Mouse (Mus musculus) MEL (cell line): ENCODE data around the gene Mef2d. TPM values are rescaled to one million over a fixed set of nuclear protein-coding genes. Genes with fewer than 3 reads are reported as not detected.

Experiments
- DNase-seq: peaks from one replicate; pipeline ENCODE4 v3.0.0; 2011; ENCODE audit warnings: low read depth, low spot score
- H3K27ac ChIP-seq: 2 replicates; pipeline ENCODE4 v1.5.1; 2012; ENCODE audit warnings: low read depth, mild to moderate bottlenecking, control low read depth, low read length, moderate library complexity; ENCODE audit not compliant: control insufficient read depth
- H3K27me3 ChIP-seq, 2 experiments: fragments of 150-350 bp in 1 of 2; sonication (generic) in 1 of 2; 2 replicates each; pipeline ENCODE4 v1.6.1; 2012; ENCODE audit warnings: low read length in 2 of 2, mild to moderate bottlenecking in 2 of 2, improper control_type of control experiment in 1 of 2, moderate library complexity in 1 of 2; ENCODE audit not compliant: insufficient read depth in 2 of 2, control insufficient read depth in 1 of 2
- H3K36me3 ChIP-seq, 2 experiments: 2 replicates each; pipeline ENCODE4 v1.6.1; 2012 to 2014; ENCODE audit warnings: low read length in 2 of 2, improper control_type of control experiment in 1 of 2, inconsistent platforms in 1 of 2, mild to moderate bottlenecking in 1 of 2; ENCODE audit not compliant: insufficient read depth in 2 of 2, control insufficient read depth in 1 of 2
- H3K4me1 ChIP-seq, 2 experiments: fragments of 150-350 bp in 1 of 2; sonication (generic) in 1 of 2; 2 replicates each; pipeline ENCODE4 v1.6.1; 2012; ENCODE audit warnings: low read length in 2 of 2, improper control_type of control experiment in 1 of 2, mild to moderate bottlenecking in 1 of 2; ENCODE audit not compliant: insufficient read depth in 2 of 2, control insufficient read depth in 1 of 2
- H3K4me3 ChIP-seq, 2 experiments: fragments of 150-350 bp in 1 of 2; sonication (generic) in 1 of 2; 2 replicates each; pipeline ENCODE4 v1.5.1; 2012; ENCODE audit warnings: low read depth in 2 of 2, low read length in 2 of 2, mild to moderate bottlenecking in 2 of 2, moderate library complexity in 2 of 2, control low read depth in 1 of 2, improper control_type of control experiment in 1 of 2; ENCODE audit not compliant: control insufficient read depth in 1 of 2, insufficient read depth in 1 of 2
- H3K79me2 ChIP-seq: 2 replicates; pipeline ENCODE4 v1.6.1; 2012; ENCODE audit warnings: mild to moderate bottlenecking, low read length, moderate library complexity; ENCODE audit not compliant: control insufficient read depth, poor library complexity, insufficient read depth
- H3K9ac ChIP-seq: 2 replicates; pipeline ENCODE4 v1.6.1; 2012; ENCODE audit warnings: low read depth, mild to moderate bottlenecking, control low read depth, low read length, moderate library complexity; ENCODE audit not compliant: control insufficient read depth, poor library complexity, severe bottlenecking
- H3K9me3 ChIP-seq: fragments of 150-350 bp; sonication (generic); replicated peaks from 2 replicates; pipeline ENCODE4 v1.6.1; 2012; ENCODE audit warnings: mild to moderate bottlenecking, low read length, improper control_type of control experiment, moderate library complexity; ENCODE audit not compliant: insufficient read depth
- CHD1 ChIP-seq: IDR thresholded peaks from 2 replicates; pipeline ENCODE4 v1.6.1; 2012; ENCODE audit warnings: low read depth, mild to moderate bottlenecking, inconsistent platforms, low read length, improper control_type of control experiment
- CTCF ChIP-seq, 3 experiments: IDR thresholded peaks in 2 of 3; conservative IDR thresholded peaks in 1 of 3; 2 replicates each; pipeline ENCODE4 v1.5.1; 2011 to 2012; ENCODE audit warnings: low read length in 3 of 3, low read depth in 2 of 3, mild to moderate bottlenecking in 2 of 3, improper control_type of control experiment in 1 of 3, inconsistent platforms in 1 of 3, mixed read lengths in 1 of 3, moderate library complexity in 1 of 3; ENCODE audit not compliant: control insufficient read depth in 1 of 3, insufficient read depth in 1 of 3, poor library complexity in 1 of 3, severe bottlenecking in 1 of 3
- E2F4 ChIP-seq: IDR thresholded peaks from 2 replicates; pipeline ENCODE4 v1.6.1; 2011; ENCODE audit warnings: low read depth, low read length, improper control_type of control experiment, borderline replicate concordance
- ELF1 ChIP-seq: IDR thresholded peaks from 2 replicates; pipeline ENCODE4 v1.6.1; 2014; ENCODE audit warnings: low read depth, mild to moderate bottlenecking, inconsistent platforms, low read length, improper control_type of control experiment, moderate library complexity
- EP300 ChIP-seq, 2 experiments: IDR thresholded peaks; 2 replicates each; pipeline ENCODE4 v1.6.1; 2011; ENCODE audit warnings: improper control_type of control experiment in 2 of 2, low read length in 2 of 2, low read depth in 1 of 2, mild to moderate bottlenecking in 1 of 2
- ETS1 ChIP-seq: IDR thresholded peaks from 2 replicates; pipeline ENCODE4 v1.6.1; 2012; ENCODE audit warnings: low read depth, mild to moderate bottlenecking, inconsistent platforms, low read length, improper control_type of control experiment, moderate library complexity
- GABPA ChIP-seq: IDR thresholded peaks from 2 replicates; pipeline ENCODE4 v1.6.1; 2012; ENCODE audit warnings: low read depth, mild to moderate bottlenecking, inconsistent platforms, low read length, improper control_type of control experiment, moderate library complexity
- GATA1 ChIP-seq: IDR thresholded peaks from 2 replicates; pipeline ENCODE4 v1.6.1; 2011; ENCODE audit warnings: low read depth, low read length, improper control_type of control experiment
- JUND ChIP-seq: IDR thresholded peaks from 2 replicates; pipeline ENCODE4 v1.6.1; 2011; ENCODE audit warnings: low read depth, mild to moderate bottlenecking, improper control_type of control experiment, low read length
- KAT2A ChIP-seq: conservative IDR thresholded peaks from 2 replicates; pipeline ENCODE4 v1.6.1; 2012; ENCODE audit warnings: low read depth, low read length, improper control_type of control experiment, inconsistent platforms
- MEF2A ChIP-seq: IDR thresholded peaks from 2 replicates; pipeline ENCODE4 v1.6.1; 2014; ENCODE audit warnings: low read depth, mild to moderate bottlenecking, inconsistent platforms, low read length, improper control_type of control experiment; ENCODE audit not compliant: poor library complexity, insufficient replicate concordance, severe bottlenecking; ENCODE audit errors: extremely low read depth
- MYC ChIP-seq: IDR thresholded peaks from 2 replicates; pipeline ENCODE4 v1.6.1; 2011; ENCODE audit warnings: low read depth, mild to moderate bottlenecking, low read length, improper control_type of control experiment, moderate library complexity
- NELFE ChIP-seq: IDR thresholded peaks from 2 replicates; pipeline ENCODE4 v1.6.1; 2011; ENCODE audit warnings: low read depth, low read length, improper control_type of control experiment
- NRF1 ChIP-seq: IDR thresholded peaks from 2 replicates; pipeline ENCODE4 v1.6.1; 2014; ENCODE audit warnings: low read depth, mild to moderate bottlenecking, inconsistent platforms, low read length, improper control_type of control experiment, moderate library complexity; ENCODE audit not compliant: poor library complexity, insufficient read depth, severe bottlenecking
- POLR2A ChIP-seq, 2 experiments: IDR thresholded peaks; 2 replicates each; pipeline ENCODE4 v1.6.1; 2011 to 2012; ENCODE audit warnings: low read length in 2 of 2, mild to moderate bottlenecking in 2 of 2, control low read depth in 1 of 2, improper control_type of control experiment in 1 of 2, low read depth in 1 of 2, moderate library complexity in 1 of 2; ENCODE audit not compliant: control insufficient read depth in 1 of 2, insufficient read depth in 1 of 2, poor library complexity in 1 of 2
- POLR2AphosphoS2 ChIP-seq: IDR thresholded peaks from 2 replicates; pipeline ENCODE4 v1.6.1; 2011; ENCODE audit warnings: low read length, improper control_type of control experiment
- POLR2AphosphoS5 ChIP-seq: IDR thresholded peaks from 2 replicates; pipeline ENCODE4 v1.6.1; 2012; ENCODE audit warnings: low read depth, borderline replicate concordance, mild to moderate bottlenecking, inconsistent platforms, low read length, moderate library complexity, mixed read lengths
- RCOR1 ChIP-seq: IDR thresholded peaks from 2 replicates; pipeline ENCODE4 v1.6.1; 2012; ENCODE audit warnings: low read depth, mild to moderate bottlenecking, inconsistent platforms, low read length, improper control_type of control experiment
- SIN3A ChIP-seq: IDR thresholded peaks from 2 replicates; pipeline ENCODE4 v1.6.1; 2012; ENCODE audit warnings: low read length, improper control_type of control experiment, inconsistent platforms
- TBP ChIP-seq: IDR thresholded peaks from 2 replicates; pipeline ENCODE4 v1.8.0; 2011; ENCODE audit warnings: low read depth, low read length, improper control_type of control experiment
- UBTF ChIP-seq: IDR thresholded peaks from 2 replicates; pipeline ENCODE4 v1.6.1; 2012; ENCODE audit warnings: low read depth, mild to moderate bottlenecking, inconsistent platforms, low read length, improper control_type of control experiment, moderate library complexity, borderline replicate concordance; ENCODE audit not compliant: insufficient read depth
- USF2 ChIP-seq, 2 experiments: IDR thresholded peaks; 2 replicates each; pipeline ENCODE4 v1.6.1; 2011 to 2012; ENCODE audit warnings: improper control_type of control experiment in 2 of 2, low read length in 2 of 2, borderline replicate concordance in 1 of 2, inconsistent platforms in 1 of 2, low read depth in 1 of 2, mild to moderate bottlenecking in 1 of 2; ENCODE audit not compliant: insufficient read depth in 1 of 2
- ZKSCAN1 ChIP-seq: IDR thresholded peaks from 2 replicates; pipeline ENCODE4 v1.6.1; 2012; ENCODE audit warnings: low read depth, mild to moderate bottlenecking, inconsistent platforms, low read length, improper control_type of control experiment, moderate library complexity
- ZMIZ1 ChIP-seq: IDR thresholded peaks from 2 replicates; pipeline ENCODE4 v1.6.1; 2012; ENCODE audit warnings: low read depth, mild to moderate bottlenecking, inconsistent platforms, low read length, improper control_type of control experiment, moderate library complexity
- ZNF384 ChIP-seq: IDR thresholded peaks from 2 replicates; pipeline ENCODE4 v1.6.1; 2012; ENCODE audit warnings: low read depth, mild to moderate bottlenecking, inconsistent platforms, low read length, improper control_type of control experiment
- polyA plus RNA-seq, 2 experiments: library from polyadenylated mRNA; stranded (reverse) in 1 of 2; unstranded in 1 of 2; fragments of >175 nt in 1 of 2; fragments of >200 nt in 1 of 2; gene quantifications; 2 replicates each; pipeline versions ENCODE4 v1.2.1 to v1.2.4; 2012; ENCODE audit warnings: low replicate concordance in 2 of 2, low read depth in 1 of 2; ENCODE audit not compliant: insufficient read length in 2 of 2, insufficient read depth in 1 of 2, missing spikeins in 1 of 2
- total RNA-seq: library from RNA; depleted of rRNA; stranded (reverse); fragments of 300-350 nt; gene quantifications from 2 replicates; pipeline ENCODE4 v1.2.3, GENCODE M21; 2012

Mef2d gene
- total and polyA plus RNA-seq, 3 experiments: 16.9 to 117 (median 71.4) TPM

- H3K4me1 ChIP-seq: peaks cover 0 to 3% of the 10 kb centered on the region in 2 experiments; a peak in 3 of 4 replicates
- no peak for DNase-seq
Measured at GRCm38 (mm10) chr3:88200161-88200971, 58.2 kb downstream of the Mef2d start.

GRCm38 (mm10) chr3:88200972-88201330 lies 58.8 kb downstream of the Mef2d start:
- TF ChIP-seq NRF1 (no peak), POLR2A (IDR thresholded peaks at IDR 0.05; ENCODE audit: control insufficient read depth in 1 of 2, insufficient read depth in 1 of 2, low read depth in 1 of 2, low read length in 2 of 2, poor library complexity in 1 of 2) (no peak), MEF2A (no peak), UBTF (no peak), TBP (no peak), POLR2AphosphoS5 (no peak), RCOR1 (no peak), ELF1 (no peak), E2F4 (no peak), GATA1 (no peak), EP300 (IDR thresholded peaks at IDR 0.05; ENCODE audit: low read depth in 1 of 2, low read length in 2 of 2) (no peak), ZKSCAN1 (no peak), NELFE (no peak), GABPA (no peak), ZMIZ1 (no peak), MYC (no peak), SIN3A (no peak), ETS1 (no peak), CTCF (IDR thresholded peaks at IDR 0.05 in 2 of 3, conservative IDR thresholded peaks at IDR 0.05 in 1 of 3; ENCODE audit: control insufficient read depth in 1 of 3, insufficient read depth in 1 of 3, low read depth in 2 of 3, low read length in 3 of 3, poor library complexity in 1 of 3, severe bottlenecking in 1 of 3) (no peak)
- TF ChIP-seq, all 39 proteins: peak for 0
- Histone ChIP-seq H3K79me2 (no peaks in the 10 kb centered on the region), H3K27me3 (peaks cover 5 to 12% of the 10 kb centered on the region in 2 experiments), H3K27ac (no peak overlapping the region), H3K4me3 (no peak overlapping the region), H3K9me3 (no peaks in the 10 kb centered on the region), H3K36me3 (no peaks in the 10 kb centered on the region; a peak in 1 of 4 replicates), H3K9ac (no peak overlapping the region), H3K4me1 (peaks cover 0 to 3% of the 10 kb centered on the region in 2 experiments; a peak in 3 of 4 replicates)
- DNase-seq: no peak

More at GRCm38 (mm10) chr3:88200161-88200971, 58.2 kb downstream of the Mef2d start:
- H3K36me3 ChIP-seq: no peaks in the 10 kb centered on the region; a peak in 1 of 4 replicates
- no peak overlapping the region for H3K9ac ChIP-seq
- no peaks in the 10 kb centered on the region for H3K79me2 ChIP-seq
- no peak overlapping the region for H3K27ac ChIP-seq
- no peak for TF ChIP-seq KAT2A
- no peak for TF ChIP-seq POLR2AphosphoS2
- TF ChIP-seq MYC: no peak
- TF ChIP-seq ZNF384: no peak
- TF ChIP-seq USF2 (IDR thresholded peaks at IDR 0.05; ENCODE audit: borderline replicate concordance in 1 of 2, insufficient read depth in 1 of 2, low read depth in 1 of 2, low read length in 2 of 2): no peak
- no peak for TF ChIP-seq CHD1
- TF ChIP-seq POLR2A (IDR thresholded peaks at IDR 0.05; ENCODE audit: control insufficient read depth in 1 of 2, insufficient read depth in 1 of 2, low read depth in 1 of 2, low read length in 2 of 2, poor library complexity in 1 of 2): no peak
- TF ChIP-seq JUND: no peak
- no peak for TF ChIP-seq NELFE
- no peak for TF ChIP-seq NRF1
- no peak for TF ChIP-seq ETS1
- no peak for TF ChIP-seq GABPA
- no peak for TF ChIP-seq TBP
- H3K9me3 ChIP-seq: no peaks in the 10 kb centered on the region
- peaks cover 5 to 12% of the 10 kb centered on the region in 2 experiments for H3K27me3 ChIP-seq
- H3K4me3 ChIP-seq: no peak overlapping the region
